Comparison of ENCODE assay signal across 20 mouse cellular contexts in genomic region chr7:138489471-138489870, GRCm38 (mm10).
"Had no signal": no experiment of that assay in that cellular context is flagged by ENCODE, and none has a peak within 500 bp of the region (broad histone marks: within the 10 kb centered on the region; RNA-seq: fewer than 3 reads in every experiment).

No protein-coding gene starts in this region.

- DNase-seq: cerebellum, adult 8-10 months; cerebellum, adult 9-10 months; cerebellum, adult 9-11 months; cerebellum, postnatal 10 days; cerebellum, postnatal 14 days; cerebellum, postnatal 25 days; cerebellum, postnatal 36 days; embryo, embryonic 11 days; forebrain, postnatal 0 days; gastrocnemius, adult 2 months; gastrocnemius, postnatal 10 days; gastrocnemius, postnatal 14 days; gastrocnemius, postnatal 25 days; gastrocnemius, postnatal 36 days; heart, adult 18-20 months; heart, adult 2 months had no signal

- ATAC-seq: forebrain, embryonic 13.5 days; forebrain, embryonic 14.5 days; forebrain, embryonic 15.5 days; forebrain, embryonic 16.5 days; forebrain, postnatal 0 days had no signal
